Mouse (Mus musculus): ENCODE measurements around the gene Kazald1. TPM values are rescaled to one million over a fixed set of nuclear protein-coding genes. Genes with fewer than 3 reads are reported as not detected.

Kazald1 gene
- polyA plus RNA-seq (2016; fragmentation: Nextera tagmentation; extraction: Ambion mirVana), result 2.9 and 3.0 TPM in 2 replicates

- Histone ChIP-seq H3K9ac (peak within 1 kb of the TSS; percentile 85), H3K4me3 (peak within 1 kb of the TSS; percentile 59), H3K27ac (ENCODE audit: poor library complexity, severe bottlenecking) (peak within 1 kb of the TSS; percentile 85), H3K4me2 (peak within 1 kb of the TSS; percentile 98), H3K36me3 (no peaks in the 10 kb centered on the region), H3K27me3 (replicated peaks) (peaks cover 51% of the 10 kb centered on the region), H3K4me1 (replicated peaks) (peaks cover 49% of the 10 kb centered on the region), H3K9me3 (replicated peaks) (no peaks in the 10 kb centered on the region)
- ATAC-seq (ENCODE audit: insufficient number of reproducible peaks, low FRiP score), result peak; percentile 90
- under 1% methylated on average over 45 of the region's 45 CpGs for WGBS
Measured at GRCm38 (mm10) chr19:45074580-45075322, at the start of gene Kazald1. Gene Kazald1 (plus strand): TSS chr19:45075241.

GRCm38 (mm10) chr19:45025937-45026568 lies 49.0 kb upstream of the Kazald1 start:
- Histone ChIP-seq H3K27me3 (replicated peaks) (no peaks in the 10 kb centered on the region), H3K9me3 (replicated peaks) (no peaks in the 10 kb centered on the region), H3K4me2 (no peak overlapping the region), H3K4me1 (replicated peaks) (peaks cover 29% of the 10 kb centered on the region), H3K27ac (ENCODE audit: poor library complexity, severe bottlenecking) (no peak overlapping the region), H3K36me3 (peaks cover 73% of the 10 kb centered on the region), H3K9ac (no peak overlapping the region), H3K4me3 (no peak overlapping the region)
- no peak for ATAC-seq (ENCODE audit: insufficient number of reproducible peaks, low FRiP score)
- 90% methylated on average over 37 of the region's 37 CpGs for WGBS

GRCm38 (mm10) chr19:45026958-45027670 lies 47.9 kb upstream of the Kazald1 start:
- H3K36me3 ChIP-seq, result peaks cover 62% of the 10 kb centered on the region
- H3K4me1 ChIP-seq (replicated peaks), result peaks cover 31% of the 10 kb centered on the region
- 71% methylated on average over 6 of the region's 6 CpGs for WGBS
- no peak overlapping the region for H3K9ac ChIP-seq
- no peaks in the 10 kb centered on the region for H3K9me3 ChIP-seq (replicated peaks)
- H3K4me2 ChIP-seq, result no peak overlapping the region
- no peak overlapping the region for H3K27ac ChIP-seq (ENCODE audit: poor library complexity, severe bottlenecking)
- no peak overlapping the region for H3K4me3 ChIP-seq
- H3K27me3 ChIP-seq (replicated peaks), result no peaks in the 10 kb centered on the region
- no peak for ATAC-seq (ENCODE audit: insufficient number of reproducible peaks, low FRiP score)

- peaks cover 38% of the 10 kb centered on the region for H3K4me1 ChIP-seq (replicated peaks)
- peaks cover 57% of the 10 kb centered on the region for H3K36me3 ChIP-seq
- WGBS, result 85% methylated on average over 6 of the region's 6 CpGs
- H3K27me3 ChIP-seq (replicated peaks), result no peaks in the 10 kb centered on the region
- no peak overlapping the region for H3K4me3 ChIP-seq
- 0 out of 2 replicates have a peak overlapping the region, but pooled peaks have one; percentile 28 for H3K27ac ChIP-seq (ENCODE audit: poor library complexity, severe bottlenecking)
- no peaks in the 10 kb centered on the region for H3K9me3 ChIP-seq (replicated peaks)
- no peak for ATAC-seq (ENCODE audit: insufficient number of reproducible peaks, low FRiP score)
- no peak overlapping the region for H3K9ac ChIP-seq
- H3K4me2 ChIP-seq, result no peak overlapping the region
Measured at GRCm38 (mm10) chr19:45027848-45028247, 47.2 kb upstream of the Kazald1 start.

- Histone ChIP-seq H3K4me3 (no peak overlapping the region), H3K27ac (ENCODE audit: poor library complexity, severe bottlenecking) (no peak overlapping the region; the same call in 1 of the 2 replicates), H3K9me3 (replicated peaks) (no peaks in the 10 kb centered on the region), H3K4me2 (0 out of 2 replicates have a peak overlapping the region, but pooled peaks have one; percentile 14), H3K4me1 (replicated peaks) (peaks cover 41% of the 10 kb centered on the region), H3K36me3 (peaks cover 49% of the 10 kb centered on the region), H3K9ac (0 out of 2 replicates have a peak overlapping the region, but pooled peaks have one; percentile 8), H3K27me3 (replicated peaks) (no peaks in the 10 kb centered on the region)
- 56% methylated on average over 19 of the region's 19 CpGs for WGBS
- ATAC-seq (ENCODE audit: insufficient number of reproducible peaks, low FRiP score), result no peak
Measured at GRCm38 (mm10) chr19:45028746-45029145, 46.3 kb upstream of the Kazald1 start.

- 56% methylated on average over 9 of the region's 9 CpGs for WGBS
- Histone ChIP-seq H3K9me3 (replicated peaks) (no peaks in the 10 kb centered on the region), H3K36me3 (peaks cover 40% of the 10 kb centered on the region), H3K4me1 (replicated peaks) (peaks cover 41% of the 10 kb centered on the region), H3K4me2 (no peak overlapping the region), H3K27ac (ENCODE audit: poor library complexity, severe bottlenecking) (no peak overlapping the region), H3K9ac (no peak overlapping the region), H3K27me3 (replicated peaks) (no peaks in the 10 kb centered on the region), H3K4me3 (no peak overlapping the region)
- ATAC-seq (ENCODE audit: insufficient number of reproducible peaks, low FRiP score), result no peak
Measured at GRCm38 (mm10) chr19:45029571-45029970, 45.5 kb upstream of the Kazald1 start.

GRCm38 (mm10) chr19:45030111-45030510 lies 44.9 kb upstream of the Kazald1 start:
- Histone ChIP-seq H3K27ac (ENCODE audit: poor library complexity, severe bottlenecking) (no peak overlapping the region), H3K36me3 (peaks cover 36% of the 10 kb centered on the region), H3K9me3 (replicated peaks) (no peaks in the 10 kb centered on the region), H3K4me3 (no peak overlapping the region), H3K4me1 (replicated peaks) (peaks cover 41% of the 10 kb centered on the region), H3K4me2 (no peak overlapping the region), H3K27me3 (replicated peaks) (peaks cover 1% of the 10 kb centered on the region; the same call in 1 of the 2 replicates), H3K9ac (no peak overlapping the region)
- ATAC-seq (ENCODE audit: insufficient number of reproducible peaks, low FRiP score), result no peak
- 29% methylated on average over 8 of the region's 8 CpGs for WGBS

- peaks cover 11% of the 10 kb centered on the region for H3K27me3 ChIP-seq (replicated peaks)
- H3K4me2 ChIP-seq, result peak overlapping the region; percentile 62
- 0 out of 2 replicates have a peak, but pooled peaks have one; percentile 28 for ATAC-seq (ENCODE audit: insufficient number of reproducible peaks, low FRiP score)
- H3K36me3 ChIP-seq, result peaks cover 27% of the 10 kb centered on the region
- no peak overlapping the region for H3K27ac ChIP-seq (ENCODE audit: poor library complexity, severe bottlenecking)
- peak overlapping the region; percentile 26; the same call in 1 of the 2 replicates for H3K9ac ChIP-seq
- 41% methylated on average over 20 of the region's 20 CpGs for WGBS
- H3K9me3 ChIP-seq (replicated peaks), result no peaks in the 10 kb centered on the region
- H3K4me1 ChIP-seq (replicated peaks), result peaks cover 41% of the 10 kb centered on the region
- H3K4me3 ChIP-seq, result peak overlapping the region; percentile 13; the same call in 1 of the 2 replicates
Measured at GRCm38 (mm10) chr19:45030746-45031693, 44.0 kb upstream of the Kazald1 start.

- H3K36me3 ChIP-seq, result peaks cover 19% of the 10 kb centered on the region
- H3K9ac ChIP-seq, result no peak overlapping the region
- peaks cover 41% of the 10 kb centered on the region for H3K4me1 ChIP-seq (replicated peaks)
- 17% methylated on average over 4 of the region's 4 CpGs for WGBS
- H3K9me3 ChIP-seq (replicated peaks), result no peaks in the 10 kb centered on the region
- H3K27ac ChIP-seq (ENCODE audit: poor library complexity, severe bottlenecking), result no peak overlapping the region
- no peak for ATAC-seq (ENCODE audit: insufficient number of reproducible peaks, low FRiP score)
- no peak overlapping the region for H3K4me2 ChIP-seq
- no peak overlapping the region for H3K4me3 ChIP-seq
- peaks cover 18% of the 10 kb centered on the region for H3K27me3 ChIP-seq (replicated peaks)
Measured at GRCm38 (mm10) chr19:45031780-45032179, 43.3 kb upstream of the Kazald1 start.
